Comparison of ENCODE assay signal across 9 mouse cellular contexts in the genomic region with DNA sequence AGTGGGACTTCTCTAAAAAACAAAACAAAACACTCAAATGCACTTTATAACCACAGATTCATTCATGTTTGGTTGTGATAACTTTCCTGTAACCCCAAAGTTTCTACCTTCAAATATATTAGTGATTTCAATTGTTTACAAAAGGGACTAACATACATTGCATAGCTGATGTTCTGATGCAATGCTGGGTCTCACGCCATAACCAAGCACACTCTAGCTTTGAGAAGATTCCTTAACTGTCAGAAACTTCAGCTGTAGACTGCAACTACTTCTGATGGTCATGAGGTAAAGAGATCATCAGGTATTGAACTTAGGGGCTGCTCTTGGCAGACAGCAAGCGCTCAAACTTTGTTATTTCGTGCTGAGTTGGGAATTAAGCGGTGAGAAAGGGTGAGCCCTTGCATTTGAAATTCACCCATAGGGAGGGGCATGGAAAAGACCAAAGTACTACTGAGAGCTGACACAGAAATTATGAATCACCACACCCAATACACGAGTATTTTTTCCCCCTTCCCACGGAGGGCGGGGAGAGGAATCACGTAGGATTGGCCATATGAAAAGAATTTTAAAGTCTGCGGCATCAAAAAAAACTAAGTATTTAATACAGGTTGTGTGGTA. TPM values are rescaled to one million over a fixed set of nuclear protein-coding genes. Genes with fewer than 3 reads are reported as not detected.
DNase-seq lines count a peak whose midpoint lies in the region; TF ChIP-seq lines count a peak whose summit lies in the region.
"Had no signal": no experiment of that assay in that cellular context is flagged by ENCODE, and none has a peak within 500 bp of the region (broad histone marks: within the 10 kb centered on the region; RNA-seq: fewer than 3 reads in every experiment).

No protein-coding gene starts in this region.

- no peak for DNase-seq in heart, adult 2 months
- DNase-seq in heart, adult 18-20 months: no peak
- DNase-seq in hindbrain, embryonic 10.5 days (ENCODE audit: low spot score): no peak
- DNase-seq in midbrain, embryonic 10.5 days (ENCODE audit: low spot score): no peak
- DNase-seq in layer of hippocampus, adult 9-10 months (ENCODE audit: low spot score): no peak
- DNase-seq in left cerebral cortex, adult 11 months (ENCODE audit: low spot score): no peak
- DNase-seq in embryo, embryonic 11 days: no peak
- DNase-seq: layer of hippocampus, adult 9-11 months had no signal

- TF ChIP-seq EP300 in heart, adult 2 months (IDR thresholded peaks at IDR 0.05; ENCODE audit: insufficient read depth, low read depth, low read length): no peak
- no peak for TF ChIP-seq EP300 in ES-Bruce4 (IDR thresholded peaks at IDR 0.05; ENCODE audit: insufficient read depth, low read depth, low read length)

- peak overlapping the region; percentile 80 for H3K4me3 ChIP-seq in heart, adult 2 months
- H3K4me3 ChIP-seq in ES-Bruce4 (ENCODE audit: low read depth, low read length): peak overlapping the region; percentile 96
- peak overlapping the region; percentile 71 for H3K4me3 ChIP-seq in hindbrain, embryonic 10.5 days
- peak overlapping the region; percentile 92 for H3K4me3 ChIP-seq in midbrain, embryonic 10.5 days

- H3K27me3 ChIP-seq in heart, adult 2 months (ENCODE audit: control insufficient read depth, insufficient read depth, low read length): no peaks in the 10 kb centered on the region
- no peaks in the 10 kb centered on the region for H3K27me3 ChIP-seq in ES-Bruce4 (ENCODE audit: control insufficient read depth, insufficient read depth, low read length, poor library complexity, severe bottlenecking)
- H3K27me3 ChIP-seq in hindbrain, embryonic 10.5 days (ENCODE audit: insufficient read depth, poor library complexity, severe bottlenecking): no peaks in the 10 kb centered on the region
- H3K27me3 ChIP-seq in midbrain, embryonic 10.5 days (ENCODE audit: low read depth, poor library complexity, severe bottlenecking): no peaks in the 10 kb centered on the region

- H3K9ac ChIP-seq in heart, adult 2 months (ENCODE audit: low read depth, low read length): no peak overlapping the region; the same call in 1 of the 2 replicates
- peak overlapping the region; percentile 100 for H3K9ac ChIP-seq in ES-Bruce4 (ENCODE audit: low read depth, poor library complexity, severe bottlenecking)

- peaks cover 2% of the 10 kb centered on the region; the same call in 1 of the 2 replicates for H3K79me2 ChIP-seq in heart, adult 2 months (replicated peaks; ENCODE audit: control insufficient read depth, insufficient read depth, low read length)

- WGBS in heart, adult 2 months: 16% methylated on average over 9 of the region's 9 CpGs
- 24% methylated on average over 9 of the region's 9 CpGs for WGBS in hindbrain, embryonic 10.5 days
- 24% methylated on average over 9 of the region's 9 CpGs for WGBS in midbrain, embryonic 10.5 days

- H3K4me1 ChIP-seq in heart, adult 2 months (ENCODE audit: control insufficient read depth, insufficient read depth, low read length): peaks cover 5% of the 10 kb centered on the region
- H3K4me1 ChIP-seq in ES-Bruce4 (ENCODE audit: control insufficient read depth, insufficient read depth, low read length): peaks cover 1% of the 10 kb centered on the region
- H3K4me1 ChIP-seq in hindbrain, embryonic 10.5 days (replicated peaks): peaks cover 21% of the 10 kb centered on the region
- H3K4me1 ChIP-seq in midbrain, embryonic 10.5 days: peaks cover 24% of the 10 kb centered on the region

- no peak for TF ChIP-seq CTCF in heart, adult 2 months (IDR thresholded peaks at IDR 0.05)
- TF ChIP-seq CTCF in ES-Bruce4 (IDR thresholded peaks at IDR 0.05; ENCODE audit: low read depth, low read length): no peak

- no peaks in the 10 kb centered on the region for H3K9me3 ChIP-seq in ES-Bruce4 (replicated peaks; ENCODE audit: control insufficient read depth, insufficient read depth, low read length, poor library complexity, severe bottlenecking)
- H3K9me3 ChIP-seq in hindbrain, embryonic 10.5 days: no peaks in the 10 kb centered on the region
- no peaks in the 10 kb centered on the region for H3K9me3 ChIP-seq in midbrain, embryonic 10.5 days (replicated peaks)

- TF ChIP-seq POLR2A in heart, adult 2 months (IDR thresholded peaks at IDR 0.05; ENCODE audit: insufficient read depth, low read depth, low read length): no peak
- TF ChIP-seq POLR2A in ES-Bruce4 (IDR thresholded peaks at IDR 0.05; ENCODE audit: insufficient read depth, low read length): no peak

- H3K27ac ChIP-seq in heart, adult 2 months: peak overlapping the region; percentile 88
- peak overlapping the region; percentile 70 for H3K27ac ChIP-seq in ES-Bruce4 (ENCODE audit: insufficient read depth, low read length)
- peak overlapping the region; percentile 98 for H3K27ac ChIP-seq in hindbrain, embryonic 10.5 days
- peak overlapping the region; percentile 98 for H3K27ac ChIP-seq in midbrain, embryonic 10.5 days (replicated peaks)

- peaks cover 9% of the 10 kb centered on the region; the same call in 1 of the 2 replicates for H3K36me3 ChIP-seq in heart, adult 2 months (ENCODE audit: control insufficient read depth, insufficient read depth, low read length)
- peaks cover 14% of the 10 kb centered on the region for H3K36me3 ChIP-seq in ES-Bruce4 (ENCODE audit: control insufficient read depth, insufficient read depth, low read length, poor library complexity, severe bottlenecking)
- peaks cover 7% of the 10 kb centered on the region for H3K36me3 ChIP-seq in hindbrain, embryonic 10.5 days
- peaks cover 18% of the 10 kb centered on the region for H3K36me3 ChIP-seq in midbrain, embryonic 10.5 days

- intact Hi-C loops in heart, adult 2 months (cut with DNase I): loop anchor here (2.0 kb wide), 1 partner anchor 26 kb away; the partner anchor contains the start of gene Tmf1

RNA-seq across cellular contexts. Expression of gene Uba3, which starts 1.1 kb away (rescaled TPM):
- 10 to 100 TPM; 55.2 to 59.3 TPM for total RNA-seq in heart, adult 2 months (2021)
- 20.0 and 46.9 TPM in 2 replicates for polyA plus RNA-seq in heart, adult 2 months (2012; rRNA removed)
- 10 to 100 TPM; 55.0 to 62.2 TPM for total RNA-seq in heart, adult 18-20 months (2021)
- polyA plus RNA-seq in ES-Bruce4 (2011; ENCODE audit: insufficient read depth, insufficient read length, low read depth, missing spikeins): 125 and 136 TPM in 2 replicates
- polyA plus RNA-seq in hindbrain, embryonic 10.5 days (2016; fragmentation: Nextera tagmentation; extraction: Ambion mirVana): 79.4 and 83.4 TPM in 2 replicates
- polyA plus RNA-seq in midbrain, embryonic 10.5 days (2016; fragmentation: Nextera tagmentation; extraction: Ambion mirVana): 85.0 and 85.6 TPM in 2 replicates

RNA-seq across cellular contexts. Expression of gene Arl6ip5, which starts 6.1 kb away (rescaled TPM):
- 100 to 1,000 TPM; 122 to 138 TPM for total RNA-seq in heart, adult 2 months (2021)
- polyA plus RNA-seq in heart, adult 2 months (2012; rRNA removed): 97.8 and 147 TPM in 2 replicates
- total RNA-seq in heart, adult 18-20 months (2021): 100 to 1,000 TPM; 125 to 130 TPM
- polyA plus RNA-seq in ES-Bruce4 (2011; ENCODE audit: insufficient read depth, insufficient read length, low read depth, missing spikeins): 51.2 and 58.0 TPM in 2 replicates
- 42.4 and 65.4 TPM in 2 replicates for polyA plus RNA-seq in hindbrain, embryonic 10.5 days (2016; fragmentation: Nextera tagmentation; extraction: Ambion mirVana)
- 40.0 and 48.7 TPM in 2 replicates for polyA plus RNA-seq in midbrain, embryonic 10.5 days (2016; fragmentation: Nextera tagmentation; extraction: Ambion mirVana)

RNA-seq across cellular contexts. Expression of gene Tmf1, which starts 25.4 kb away (rescaled TPM):
- total RNA-seq in heart, adult 2 months (2021): 10 to 100 TPM; 35.7 to 43.6 TPM
- 2.7 and 4.8 TPM in 2 replicates for polyA plus RNA-seq in heart, adult 2 months (2012; rRNA removed)
- 10 to 100 TPM; 38.2 to 40.5 TPM for total RNA-seq in heart, adult 18-20 months (2021)
- polyA plus RNA-seq in ES-Bruce4 (2011; ENCODE audit: insufficient read depth, insufficient read length, low read depth, missing spikeins): 39.0 and 52.4 TPM in 2 replicates
- polyA plus RNA-seq in hindbrain, embryonic 10.5 days (2016; fragmentation: Nextera tagmentation; extraction: Ambion mirVana): 20.7 and 24.4 TPM in 2 replicates
- 24.1 and 28.8 TPM in 2 replicates for polyA plus RNA-seq in midbrain, embryonic 10.5 days (2016; fragmentation: Nextera tagmentation; extraction: Ambion mirVana)

RNA-seq across cellular contexts. Expression of gene Lmod3, which starts 48.2 kb away (rescaled TPM):
- 10 to 100 TPM; 50.1 to 63.0 TPM for total RNA-seq in heart, adult 2 months (2021)
- 26.3 and 40.0 TPM in 2 replicates for polyA plus RNA-seq in heart, adult 2 months (2012; rRNA removed)
- total RNA-seq in heart, adult 18-20 months (2021): 10 to 100 TPM; 58.1 to 67.1 TPM
- polyA plus RNA-seq in ES-Bruce4 (2011; ENCODE audit: insufficient read depth, insufficient read length, low read depth, missing spikeins): not detected in 2 replicates
- polyA plus RNA-seq in hindbrain, embryonic 10.5 days (2016; fragmentation: Nextera tagmentation; extraction: Ambion mirVana): not detected in 2 replicates
- not detected in 2 replicates for polyA plus RNA-seq in midbrain, embryonic 10.5 days (2016; fragmentation: Nextera tagmentation; extraction: Ambion mirVana)

RNA-seq across cellular contexts. Expression of gene Eogt, which starts 55.4 kb away (rescaled TPM):
- total RNA-seq in heart, adult 2 months (2021): 10 to 100 TPM; 12.5 to 16.1 TPM
- polyA plus RNA-seq in heart, adult 2 months (2012; rRNA removed): 8.7 and 13.5 TPM in 2 replicates
- 10 to 100 TPM; 12.8 TPM for total RNA-seq in heart, adult 18-20 months (2021)
- polyA plus RNA-seq in ES-Bruce4 (2011; ENCODE audit: insufficient read depth, insufficient read length, low read depth, missing spikeins): 28.2 and 37.9 TPM in 2 replicates
- 8.7 and 11.0 TPM in 2 replicates for polyA plus RNA-seq in hindbrain, embryonic 10.5 days (2016; fragmentation: Nextera tagmentation; extraction: Ambion mirVana)
- polyA plus RNA-seq in midbrain, embryonic 10.5 days (2016; fragmentation: Nextera tagmentation; extraction: Ambion mirVana): 10.1 and 11.1 TPM in 2 replicates
